Mouse (Mus musculus) heart, postnatal 4 days (tissue): ENCODE measurements at regions not wholly inside any gene's neighbourhood (a gene's known extent, or its start where the extent isn't known, plus 50 kb on each side); places are given as distances from the start of the nearest gene placed in this dataset.
"Not testable (repeated sequence)": the region's sequence is repeated elsewhere in the genome, so short reads cannot be mapped to it uniquely, and the experiment has no call there.

Source experiments
- DNase-seq: peaks from one replicate; pipeline ENCODE4 v3.0.0; 2021

- no peak for DNase-seq
Measured at GRCm38 (mm10) chr3:137226151-137226550, 114.7 kb upstream of the Emcn start.

- no peak for DNase-seq
Measured at GRCm38 (mm10) chr3:137227122-137227838, 113.6 kb upstream of the Emcn start.

- no peak for DNase-seq
Measured at GRCm38 (mm10) chr3:137228416-137228815, 112.5 kb upstream of the Emcn start.

GRCm38 (mm10) chr3:137242877-137243276 is 98.0 kb upstream of the Emcn start:
- DNase-seq = no peak

- no peak for DNase-seq
Measured at GRCm38 (mm10) chr3:137263907-137264306, 77.0 kb upstream of the Emcn start.

- no peak for DNase-seq
Measured at GRCm38 (mm10) chr3:137267752-137268151, 73.1 kb upstream of the Emcn start.

- no peak for DNase-seq
Measured at GRCm38 (mm10) chr3:137275444-137275843, 65.4 kb upstream of the Emcn start.

- no peak for DNase-seq
Measured at GRCm38 (mm10) chr3:137279284-137279683, 61.6 kb upstream of the Emcn start.

- peak; percentile 45 for DNase-seq
Measured at GRCm38 (mm10) chr3:137281052-137281451, 59.8 kb upstream of the Emcn start.

- DNase-seq = not testable (repeated sequence)
Measured at GRCm38 (mm10) chr3:137287558-137287957, 53.3 kb upstream of the Emcn start.

- DNase-seq = no peak
Measured at GRCm38 (mm10) chr3:137288301-137288942, 52.4 kb upstream of the Emcn start.

- no peak for DNase-seq
Measured at GRCm38 (mm10) chr3:137288943-137289682, 51.8 kb upstream of the Emcn start.

GRCm38 (mm10) chr3:137289683-137289984 is 51.2 kb upstream of the Emcn start:
- no peak for DNase-seq
